ENCODE assay signal across 8 mouse cellular contexts in genomic region chr4:150583777-150584135, GRCm38 (mm10).
DNase-seq lines count a peak whose midpoint lies in the region; ATAC-seq and TF ChIP-seq lines count a peak whose summit lies in the region.

No protein-coding gene starts in this region.

- no peak for TF ChIP-seq POLR2A in cortical plate, adult 2 months (IDR thresholded peaks at IDR 0.05; ENCODE audit: extremely low read depth, insufficient read depth, low read length)

- intact Hi-C loops in left cerebral cortex, adult 2 months (cut with DNase I): no loop called here

- H3K36me3 ChIP-seq in hindbrain, postnatal 0 days (ENCODE audit: insufficient read depth, low read length): no peaks in the 10 kb centered on the region
- H3K36me3 ChIP-seq in midbrain, embryonic 16.5 days (ENCODE audit: control insufficient read depth, insufficient read depth, low read length): no peaks in the 10 kb centered on the region

- no peaks in the 10 kb centered on the region for H3K27me3 ChIP-seq in hindbrain, postnatal 0 days (ENCODE audit: insufficient read depth, low read length)
- no peaks in the 10 kb centered on the region for H3K27me3 ChIP-seq in midbrain, embryonic 16.5 days (ENCODE audit: control insufficient read depth, insufficient read depth, low read depth, low read length)

- ATAC-seq in hindbrain, postnatal 0 days: peak; percentile 15; the same call in 1 of the 2 replicates
- ATAC-seq in midbrain, embryonic 16.5 days: peak; percentile 59; the same call in 1 of the 2 replicates

- no peak for DNase-seq in left cerebral cortex, adult 2 months (ENCODE audit: extremely low spot score in 1 of 2, low spot score in 2 of 2)
- no peak for DNase-seq in left cerebral cortex, adult 18-20 months (ENCODE audit: low spot score in 2 of 2)
- no peak for DNase-seq in hindbrain, postnatal 0 days (ENCODE audit: low spot score)
- no peak for DNase-seq in frontal cortex, postnatal 36 days (ENCODE audit: low spot score in 2 of 2)
- DNase-seq in layer of hippocampus, adult 18-20 months (ENCODE audit: low spot score in 2 of 2): no peak
- no peak for DNase-seq in cerebellum, adult 8-10 months

- 45% methylated on average over 3 of the region's 3 CpGs for WGBS in hindbrain, postnatal 0 days
- WGBS in midbrain, embryonic 16.5 days: 27% methylated on average over 3 of the region's 3 CpGs

- H3K4me2 ChIP-seq in hindbrain, postnatal 0 days (ENCODE audit: low read depth, low read length): 0 out of 2 replicates have a peak overlapping the region, but pooled peaks have one; percentile 19
- peak overlapping the region; percentile 1; the same call in 1 of the 2 replicates for H3K4me2 ChIP-seq in midbrain, embryonic 16.5 days (ENCODE audit: low read length)

- H3K27ac ChIP-seq in left cerebral cortex, adult 2 months: peak overlapping the region; percentile 92
- peak overlapping the region; percentile 82 for H3K27ac ChIP-seq in cortical plate, adult 2 months (ENCODE audit: insufficient read depth, low read length)
- peak overlapping the region; percentile 76 for H3K27ac ChIP-seq in hindbrain, postnatal 0 days
- peak overlapping the region; percentile 77 for H3K27ac ChIP-seq in midbrain, embryonic 16.5 days (ENCODE audit: low read length)

- H3K9ac ChIP-seq in hindbrain, postnatal 0 days (replicated peaks; ENCODE audit: low read length): 0 out of 2 replicates have a peak overlapping the region, but pooled peaks have one; percentile 13
- H3K9ac ChIP-seq in midbrain, embryonic 16.5 days (ENCODE audit: low read depth, low read length): no peak overlapping the region; the same call in 1 of the 2 replicates

- no peaks in the 10 kb centered on the region for H3K9me3 ChIP-seq in hindbrain, postnatal 0 days (ENCODE audit: low read length)
- no peaks in the 10 kb centered on the region for H3K9me3 ChIP-seq in midbrain, embryonic 16.5 days (replicated peaks; ENCODE audit: control insufficient read depth, low read length, poor library complexity, severe bottlenecking)

- no peak for TF ChIP-seq CTCF in left cerebral cortex, adult 2 months (IDR thresholded peaks at IDR 0.05)
- no peak for TF ChIP-seq CTCF in cortical plate, adult 2 months (IDR thresholded peaks at IDR 0.05; ENCODE audit: extremely low read depth, insufficient read depth, low read length)
- no peak for TF ChIP-seq CTCF in hindbrain, postnatal 0 days (IDR thresholded peaks at IDR 0.05; ENCODE audit: low read depth)

- peaks cover 34% of the 10 kb centered on the region for H3K4me1 ChIP-seq in cortical plate, adult 2 months (ENCODE audit: control insufficient read depth, insufficient read depth, low read length)
- peaks cover 28% of the 10 kb centered on the region for H3K4me1 ChIP-seq in hindbrain, postnatal 0 days (ENCODE audit: insufficient read depth, low read length)
- H3K4me1 ChIP-seq in midbrain, embryonic 16.5 days (ENCODE audit: control insufficient read depth, insufficient read depth, low read length): peaks cover 46% of the 10 kb centered on the region

- H3K4me3 ChIP-seq in left cerebral cortex, adult 2 months: no peak overlapping the region
- H3K4me3 ChIP-seq in cortical plate, adult 2 months (ENCODE audit: insufficient read depth, low read length): no peak overlapping the region
- no peak overlapping the region for H3K4me3 ChIP-seq in hindbrain, postnatal 0 days (ENCODE audit: low read length)
- H3K4me3 ChIP-seq in midbrain, embryonic 16.5 days (ENCODE audit: low read depth, low read length): no peak overlapping the region
